Mouse (Mus musculus) layer of hippocampus, adult 2 months (tissue): ENCODE measurements around the gene Pcif1. TPM values are rescaled to one million over a fixed set of nuclear protein-coding genes. Genes with fewer than 3 reads are reported as not detected.
"Not testable (repeated sequence)": the region's sequence is repeated elsewhere in the genome, so short reads cannot be mapped to it uniquely, and the experiment has no call there.

ENCODE experiments used
- DNase-seq, 2 experiments: peaks; one replicate each; pipeline ENCODE4 v3.0.0; 2022; ENCODE audit warnings: low spot score in 2 of 2
- H3K27ac ChIP-seq: fragments of 200-600 bp; 2 replicates; pipeline ENCODE4 v1.8.1; 2022
- H3K4me3 ChIP-seq: fragments of 200-600 bp; 2 replicates; pipeline ENCODE4 v1.8.1; 2022; ENCODE audit warnings: mild to moderate bottlenecking
- CTCF ChIP-seq: fragments of 200-600 bp; conservative IDR thresholded peaks from 2 replicates; pipeline ENCODE4 v1.8.1; 2022; ENCODE audit warnings: antibody characterized with exemption, mild to moderate bottlenecking, moderate library complexity
- total RNA-seq, 2 experiments: library from RNA; stranded (reverse); gene quantifications; 2 replicates each; pipeline ENCODE4 v1.2.3; 2021

The Pcif1 gene
- total RNA-seq, 2 experiments from 2014 or later = 45.9 to 49.6 TPM

DNA sequence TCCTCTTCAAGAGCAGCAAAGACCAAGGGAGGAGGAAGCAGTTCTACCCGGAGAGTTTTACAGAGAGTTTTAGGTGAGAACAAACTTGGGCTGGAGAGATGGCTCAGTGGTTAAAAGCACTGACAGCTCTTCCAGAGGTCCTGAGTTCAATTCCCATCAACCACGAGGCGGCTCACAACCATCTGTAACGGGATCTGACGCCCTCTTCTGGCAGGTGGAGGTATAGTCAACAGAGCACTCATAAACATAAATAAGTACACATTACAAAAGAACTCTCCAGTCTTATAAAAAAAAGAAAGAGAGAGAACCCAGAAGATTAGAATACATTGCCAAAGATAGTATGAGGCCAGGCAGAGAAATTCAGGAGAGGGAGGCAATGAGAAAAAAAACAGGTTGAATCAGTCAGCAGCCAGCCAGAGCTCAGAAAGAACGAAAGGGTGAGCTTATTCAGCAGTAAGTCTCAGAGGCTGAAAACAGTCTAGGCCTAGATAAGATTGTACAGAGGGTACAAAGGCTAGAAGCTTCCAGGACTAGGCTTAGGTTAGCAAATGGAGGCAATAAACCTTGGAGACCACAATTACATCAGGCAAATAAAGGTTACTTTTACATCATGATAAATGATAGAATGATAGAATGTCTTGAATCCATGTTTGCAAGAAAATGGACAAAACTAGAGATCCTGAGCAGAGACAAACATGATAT lies 7.4 kb upstream of the Pcif1 start:
- Histone ChIP-seq H3K27ac (no peak overlapping the region), H3K4me3 (no peak overlapping the region)
- DNase-seq = no peak
- peak; percentile 37; the same call in 1 of the 2 replicates for TF ChIP-seq CTCF

DNA sequence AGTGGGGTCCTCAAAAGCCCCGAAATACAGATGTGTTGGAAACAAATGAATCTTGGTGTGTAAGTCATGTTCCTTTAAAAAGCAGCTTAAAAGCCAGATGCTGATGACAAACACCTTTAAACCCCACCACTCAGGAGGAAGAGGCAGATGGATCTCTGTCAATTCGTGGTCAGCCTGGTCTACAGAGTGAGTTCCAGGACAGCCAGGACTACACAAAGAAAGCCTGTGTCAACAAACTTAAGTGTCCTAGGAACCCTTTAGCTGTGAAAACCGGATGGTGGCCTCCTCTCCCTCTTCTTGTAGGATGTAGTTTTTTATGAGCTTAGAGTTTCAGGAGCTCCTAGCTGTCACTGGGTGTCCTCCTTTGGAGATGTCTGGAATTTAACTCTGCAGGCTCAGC lies 5.5 kb upstream of the Pcif1 start:
- no peak for TF ChIP-seq CTCF
- H3K4me3 ChIP-seq = no peak overlapping the region
- H3K27ac ChIP-seq = peak overlapping the region; percentile 69
- no peak for DNase-seq

DNA sequence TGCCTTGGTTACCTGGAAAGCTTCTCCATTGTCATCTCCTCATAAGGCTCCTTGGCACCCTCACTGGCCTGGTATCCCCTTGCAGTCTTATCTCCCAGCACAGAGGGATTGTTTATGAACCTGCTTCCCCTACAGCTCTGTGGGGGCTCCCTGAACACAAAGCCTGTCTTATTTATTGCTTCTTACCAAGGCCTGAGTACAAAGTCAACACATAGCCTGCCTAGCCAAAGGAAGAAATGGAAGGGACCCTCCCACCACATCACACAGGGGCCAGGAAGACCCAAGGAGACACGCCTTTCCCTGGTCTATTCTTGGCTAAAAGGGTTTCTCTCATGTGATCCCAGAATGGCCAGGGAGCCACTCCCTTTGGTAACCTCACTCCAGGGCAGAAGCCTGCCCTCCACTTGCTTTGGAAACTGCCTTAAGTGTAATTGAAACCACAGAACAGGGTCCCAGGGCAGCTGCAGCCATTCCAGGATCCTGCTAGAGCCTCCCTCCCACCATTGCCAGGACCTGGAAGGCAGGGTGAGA lies 4.8 kb upstream of the Pcif1 start:
- H3K4me3 ChIP-seq = no peak overlapping the region
- peak overlapping the region; percentile 69 for H3K27ac ChIP-seq
- no peak for DNase-seq
- TF ChIP-seq CTCF = no peak

DNA sequence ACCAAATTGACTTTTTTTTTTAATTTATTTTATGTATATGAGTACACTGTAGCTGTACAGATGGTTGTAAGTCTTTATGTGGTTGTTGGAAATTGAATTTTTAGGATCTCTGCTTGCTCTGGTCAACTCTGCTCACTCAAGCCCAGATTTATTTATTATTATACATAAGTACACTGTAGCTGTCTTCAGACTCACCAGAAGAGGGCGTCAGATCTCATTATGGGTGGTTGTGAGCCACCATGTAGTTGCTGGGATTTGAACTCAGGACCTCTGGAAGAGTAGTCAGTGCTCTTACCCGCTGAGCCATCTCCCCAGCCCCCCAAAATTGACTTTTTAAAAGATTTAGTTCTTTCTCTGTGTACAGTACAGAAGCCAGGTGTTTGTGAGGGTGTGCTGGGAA lies 3.5 kb upstream of the Pcif1 start:
- H3K27ac ChIP-seq = peak overlapping the region; percentile 57
- H3K4me3 ChIP-seq, DNase-seq: not testable (repeated sequence)
- TF ChIP-seq CTCF = peak; percentile 58

DNA sequence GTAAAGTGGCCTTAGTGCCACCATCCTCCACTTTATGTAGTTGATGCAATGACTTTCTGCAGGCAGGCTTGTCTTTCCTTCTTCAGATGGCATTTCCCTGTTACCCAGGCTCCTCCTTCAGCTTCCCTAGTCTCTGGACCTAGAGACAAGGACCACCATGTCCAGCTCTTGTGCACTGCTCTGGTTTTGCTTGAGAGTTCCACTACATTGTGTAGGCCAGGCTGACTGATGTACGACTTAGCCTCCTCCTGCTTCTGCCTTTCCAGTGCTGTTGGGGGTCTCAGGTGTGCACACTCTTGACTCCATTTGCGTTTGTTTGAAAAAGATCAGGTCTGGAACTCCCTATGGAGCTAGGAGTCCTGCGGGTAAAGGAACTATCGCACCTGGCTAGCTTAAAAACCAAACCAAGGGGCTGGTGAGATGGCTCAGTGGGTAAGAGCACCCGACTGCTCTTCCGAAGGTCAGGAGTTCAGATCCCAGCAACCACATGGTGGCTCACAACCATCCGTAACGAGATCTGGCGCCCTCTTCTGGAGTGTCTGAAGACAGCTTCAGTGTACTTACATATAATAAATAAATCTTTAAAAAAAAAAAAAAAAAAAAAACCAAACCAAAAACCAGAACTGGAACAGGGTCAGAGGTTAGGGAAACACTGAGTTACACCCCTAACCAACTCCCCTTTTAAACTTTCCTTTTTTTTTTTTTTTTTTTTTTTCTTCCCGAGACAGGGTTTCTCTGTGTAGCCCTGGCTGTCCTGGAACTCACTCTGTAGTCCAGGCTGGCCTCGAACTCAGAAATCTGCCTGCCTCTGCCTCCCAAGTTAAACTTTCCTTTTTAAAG lies 1.5 kb upstream of the Pcif1 start:
- peak; percentile 51 for TF ChIP-seq CTCF
- peak overlapping the region; percentile 74; the same call in 1 of the 2 replicates for H3K4me3 ChIP-seq
- peak overlapping the region; percentile 100 for H3K27ac ChIP-seq
- DNase-seq = not testable (repeated sequence)

DNA sequence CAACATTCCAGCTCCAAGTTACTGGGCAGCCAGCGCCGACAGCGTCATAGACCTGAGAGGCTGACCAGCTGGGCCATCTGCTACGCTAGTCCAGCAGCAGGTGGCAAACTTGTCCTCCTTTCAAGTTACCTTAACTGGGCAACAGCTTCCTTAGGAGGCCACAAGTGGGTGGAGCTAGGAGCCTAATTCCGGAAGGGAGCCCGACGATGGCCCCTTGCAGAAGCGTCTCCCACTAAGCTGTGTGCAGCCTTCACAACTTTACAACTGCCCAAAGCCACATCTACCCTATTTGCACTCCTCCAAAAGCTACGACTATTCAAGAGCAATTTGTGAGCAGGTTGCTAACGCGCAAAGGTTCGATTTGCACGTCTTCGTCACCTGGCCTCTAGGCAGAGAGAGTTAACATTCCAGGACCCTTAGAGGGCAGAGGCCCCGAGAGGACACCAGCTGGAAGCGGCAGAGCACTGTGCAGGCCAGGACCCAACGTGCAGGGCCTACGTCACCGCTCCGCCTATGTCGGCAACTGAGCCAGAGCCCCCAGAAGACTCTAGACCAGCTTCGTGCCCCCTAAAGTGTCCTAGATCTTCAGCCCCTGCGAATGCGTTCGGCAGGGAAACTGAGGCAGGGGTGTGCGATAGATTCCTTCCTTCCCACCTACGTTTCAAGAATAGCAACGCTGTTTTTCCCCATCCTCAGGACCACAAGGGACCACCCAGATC lies 436 bp upstream of the Pcif1 start:
- peak; percentile 29; the same call in 1 of the 2 replicates for TF ChIP-seq CTCF
- no peak for DNase-seq

DNA sequence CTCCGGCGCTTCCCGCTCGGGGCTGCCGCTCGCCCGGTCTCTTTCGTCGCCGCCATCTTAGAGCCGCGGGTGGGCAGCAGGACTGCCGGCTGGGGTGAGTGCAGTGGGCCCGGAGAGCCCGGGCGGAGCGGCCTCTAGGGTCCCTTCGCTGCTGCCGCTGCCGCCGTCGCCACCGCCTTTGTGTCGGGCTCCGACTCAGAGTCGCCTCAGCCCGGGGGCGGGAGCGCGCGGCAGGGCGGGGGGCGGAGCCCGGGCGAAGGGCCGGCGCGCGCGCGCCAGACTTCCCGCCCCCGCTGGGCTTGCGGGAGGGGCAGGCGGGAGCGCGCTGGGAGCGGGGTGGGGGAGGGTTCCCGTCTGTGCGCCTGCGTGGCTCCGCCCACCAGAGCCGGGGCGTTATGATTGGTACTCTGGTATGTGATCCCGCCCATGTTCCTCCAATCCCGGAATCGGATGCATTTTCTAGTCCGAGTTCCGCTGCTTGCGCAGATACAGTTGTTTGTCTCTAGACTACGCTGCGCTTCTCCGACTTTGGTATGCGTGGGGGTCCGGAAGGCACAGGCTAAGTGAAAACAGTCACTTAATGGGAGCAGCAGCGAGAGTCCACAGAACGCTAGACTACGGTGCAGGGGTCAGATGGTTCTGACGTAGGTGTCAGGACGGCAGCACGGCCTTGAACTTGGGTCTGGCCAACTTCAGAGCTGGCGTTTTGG lies 619 bp downstream of the Pcif1 start:
- DNase-seq = peak; percentile 92 to 94
- Histone ChIP-seq H3K27ac (peak overlapping the region; percentile 100), H3K4me3 (peak overlapping the region; percentile 94)
- TF ChIP-seq CTCF = no peak; the same call in none of the 2 replicates

More for the DNA sequence above, 436 bp upstream of the Pcif1 start:
- H3K4me3 ChIP-seq = peak overlapping the region; percentile 74
- peak overlapping the region; percentile 100 for H3K27ac ChIP-seq

DNA sequence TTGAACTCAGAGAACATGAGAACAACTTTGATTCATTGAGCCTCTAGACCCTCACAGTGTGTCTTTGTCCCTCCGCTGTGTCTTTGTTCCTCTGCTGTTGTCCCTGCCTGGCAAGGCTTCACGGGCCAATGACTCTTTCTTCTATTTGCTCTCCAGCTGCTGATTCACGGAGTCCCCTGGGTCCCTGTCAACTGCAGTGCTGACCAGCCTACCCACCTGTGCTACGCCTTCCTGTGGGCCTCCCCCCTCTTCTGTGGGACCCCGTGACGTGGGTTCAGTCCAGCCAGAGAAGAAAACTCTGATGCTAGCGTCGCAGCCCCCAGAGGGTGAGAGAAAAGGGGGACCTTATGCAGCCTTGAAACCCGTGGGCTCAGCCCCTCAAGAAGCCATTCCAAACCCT lies 3.5 kb downstream of the Pcif1 start:
- no peak for TF ChIP-seq CTCF
- DNase-seq = no peak
- no peak overlapping the region for H3K27ac ChIP-seq
- no peak overlapping the region for H3K4me3 ChIP-seq

DNA sequence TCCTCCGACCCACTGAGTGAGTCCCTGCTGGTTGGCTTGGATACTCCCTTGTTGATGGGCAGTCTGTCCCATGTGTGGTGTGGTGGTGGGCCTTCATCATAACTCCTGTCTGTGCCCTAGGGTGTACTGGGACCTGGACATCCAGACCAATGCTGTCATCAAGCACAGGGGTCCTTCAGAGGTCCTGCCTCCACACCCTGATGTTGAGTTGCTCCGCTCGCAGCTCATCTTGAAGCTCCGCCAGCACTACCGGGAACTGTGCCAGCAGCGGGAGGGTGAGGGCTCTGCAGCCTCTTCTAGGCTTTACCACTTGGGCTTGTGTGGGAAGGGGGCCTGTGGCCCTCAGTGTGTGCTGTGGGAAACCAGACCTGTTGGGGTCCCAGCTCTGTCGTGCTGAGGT lies 6.7 kb downstream of the Pcif1 start:
- peak; percentile 65 to 89 for DNase-seq
- Histone ChIP-seq H3K4me3 (no peak overlapping the region), H3K27ac (peak overlapping the region; percentile 70)
- no peak for TF ChIP-seq CTCF

DNA sequence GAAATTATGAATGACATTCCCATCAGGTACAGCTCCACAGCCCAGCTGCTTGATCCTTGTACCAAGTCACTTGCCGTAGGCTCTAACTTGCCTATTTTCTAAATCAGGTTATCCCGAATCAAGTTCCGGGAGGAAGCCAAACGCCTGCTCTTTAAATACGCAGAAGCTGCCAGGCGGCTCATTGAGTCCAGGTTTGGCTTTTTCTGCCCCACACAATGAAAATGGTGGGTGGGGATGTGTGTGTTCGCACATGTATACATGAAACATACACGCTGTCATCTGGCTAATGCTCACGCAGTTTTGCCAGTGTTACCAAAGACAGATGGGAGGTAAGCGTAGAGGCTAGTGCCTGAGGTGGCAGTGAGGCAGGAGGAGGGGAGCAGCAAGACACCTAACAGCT lies 7.5 kb downstream of the Pcif1 start:
- no peak overlapping the region for H3K4me3 ChIP-seq
- DNase-seq = no peak

DNA sequence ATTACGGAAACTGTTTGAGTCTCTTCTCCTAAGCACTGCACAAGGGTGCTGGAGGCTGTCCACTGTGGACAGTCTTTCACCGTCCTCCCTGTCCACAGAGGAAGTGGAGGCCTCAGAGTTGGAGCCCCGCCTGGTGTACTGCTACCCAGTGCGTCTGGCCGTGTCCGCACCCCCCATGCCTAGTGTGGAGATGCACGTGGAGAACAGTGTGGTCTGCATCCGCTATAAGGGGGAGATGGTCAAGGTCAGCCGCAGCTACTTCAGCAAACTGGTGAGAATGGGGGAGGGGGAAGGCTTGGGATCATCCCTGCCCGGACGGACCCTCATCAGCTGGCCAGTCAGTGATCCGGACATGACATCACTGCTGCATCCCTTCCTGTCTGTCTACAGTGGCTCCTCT lies 9.9 kb downstream of the Pcif1 start:
- TF ChIP-seq CTCF = no peak
- Histone ChIP-seq H3K27ac (no peak overlapping the region), H3K4me3 (no peak overlapping the region)
- DNase-seq = no peak

More for the DNA sequence above, 7.5 kb downstream of the Pcif1 start:
- peak overlapping the region; percentile 70 for H3K27ac ChIP-seq
- TF ChIP-seq CTCF = no peak

DNA sequence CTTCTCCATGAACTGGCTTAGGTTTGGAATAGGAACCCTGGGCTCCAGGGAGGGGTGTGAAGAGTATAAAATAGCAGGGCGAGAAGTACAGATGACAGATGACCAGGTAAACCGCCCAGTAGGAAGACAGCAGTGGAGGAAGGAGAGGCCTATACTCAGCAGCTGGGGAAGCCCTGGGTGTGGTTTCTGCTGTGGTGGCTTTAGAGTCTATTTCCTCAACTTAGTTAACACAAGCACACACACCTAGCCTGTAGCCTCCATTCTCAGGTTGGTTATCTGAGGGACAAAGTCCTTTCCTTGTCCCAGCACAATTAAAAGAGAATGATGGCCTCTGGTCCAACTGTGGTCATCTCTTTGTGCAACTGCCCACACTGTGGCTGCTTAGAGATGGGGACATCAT lies 10.9 kb downstream of the Pcif1 start:
- TF ChIP-seq CTCF = no peak
- no peak for DNase-seq

More for the DNA sequence above, 10.9 kb downstream of the Pcif1 start:
- no peak overlapping the region for H3K4me3 ChIP-seq
- H3K27ac ChIP-seq = no peak overlapping the region
